Mouse (Mus musculus): ENCODE measurements around the gene Prdx1.
A peak's percentile ranks its signal among the peaks of the same experiment; 100 is the strongest.
"Not testable (repeated sequence)": the region's sequence is repeated elsewhere in the genome, so short reads cannot be mapped to it uniquely, and the experiment has no call there.

The Prdx1 gene

GRCm38 (mm10) chr4:116679141-116679540, 6.2 kb upstream of the Prdx1 start:
- no peak for DNase-seq

DNA sequence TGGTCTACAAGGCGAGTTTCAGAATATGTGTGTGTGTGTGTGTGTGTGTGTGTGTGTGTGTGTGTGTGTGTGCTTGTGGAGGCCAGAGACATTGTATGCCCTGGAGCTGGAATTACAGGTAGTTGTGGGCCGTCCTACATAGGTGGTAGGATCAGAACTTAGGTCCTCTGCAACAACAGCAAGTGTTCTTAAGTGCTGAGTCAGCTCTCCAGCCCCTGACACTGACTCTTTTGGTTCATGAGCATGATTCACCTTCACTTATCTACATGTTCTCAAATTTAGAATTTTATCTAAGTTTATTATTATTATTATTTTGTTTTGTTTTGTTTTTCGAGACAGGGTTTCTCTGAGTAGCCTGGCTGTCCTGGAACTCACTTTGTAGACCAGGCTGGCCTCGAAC, 4.8 kb upstream of the Prdx1 start:
- not testable (repeated sequence) for DNase-seq

DNA sequence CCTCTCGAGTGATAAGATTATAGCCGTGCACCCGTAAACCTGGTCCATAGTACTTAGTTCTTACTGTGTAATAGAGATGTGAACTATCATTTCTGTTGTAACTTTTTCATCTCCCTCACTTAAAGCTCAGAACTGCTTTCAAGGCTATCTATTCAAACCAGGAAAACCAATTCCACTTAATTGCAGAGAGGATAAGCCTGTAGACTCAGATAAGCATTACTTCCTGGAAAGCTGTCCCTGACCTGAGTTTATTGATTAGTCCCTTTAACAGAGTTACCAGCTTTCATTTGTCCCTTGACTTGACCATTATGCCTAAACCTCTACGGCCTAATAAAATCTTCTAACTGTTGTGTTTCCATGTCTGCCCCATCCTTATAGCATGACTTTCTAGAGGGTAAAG, 1.4 kb upstream of the Prdx1 start:
- no peak for DNase-seq

DNA sequence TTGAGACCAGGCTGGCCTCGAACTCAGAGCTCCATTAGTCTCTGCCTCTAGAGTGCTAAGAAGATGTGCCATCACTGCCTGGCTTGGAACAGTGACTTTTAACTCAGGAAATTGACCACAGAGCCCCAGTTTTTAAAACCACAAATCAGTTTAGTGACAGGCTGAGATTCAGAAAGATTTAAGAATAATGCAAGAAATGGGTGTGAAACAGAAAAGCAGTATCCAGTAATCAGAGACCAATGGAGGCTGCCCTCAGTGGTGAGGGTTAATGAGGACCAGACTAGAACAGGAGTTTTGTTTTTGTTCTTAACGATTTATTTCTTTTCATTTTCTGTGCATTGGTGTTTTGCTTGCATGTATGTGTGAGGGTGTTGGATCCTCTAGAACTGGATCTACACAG, 679 bp upstream of the Prdx1 start:
- no peak for DNase-seq

DNA sequence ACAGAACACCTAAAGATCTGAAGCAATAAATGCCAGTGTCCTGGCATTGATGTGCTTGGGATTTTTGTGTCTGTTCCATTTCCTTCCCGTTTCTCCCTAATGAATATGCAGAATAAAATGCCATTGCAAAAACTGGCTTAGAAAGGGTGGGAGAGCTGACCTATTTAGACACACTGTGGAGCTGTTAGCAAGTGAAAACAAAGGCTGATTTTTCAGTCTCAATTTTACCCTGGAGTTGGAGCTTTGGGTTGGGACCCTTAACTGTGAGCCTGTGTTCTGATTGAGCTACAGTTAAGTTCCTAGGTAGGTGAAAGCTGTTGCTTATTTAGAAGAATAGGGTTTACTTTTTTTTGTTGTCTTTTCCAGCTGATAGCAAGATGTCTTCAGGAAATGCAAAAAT, 1.7 kb downstream of the Prdx1 start:
- no peak for DNase-seq

DNA sequence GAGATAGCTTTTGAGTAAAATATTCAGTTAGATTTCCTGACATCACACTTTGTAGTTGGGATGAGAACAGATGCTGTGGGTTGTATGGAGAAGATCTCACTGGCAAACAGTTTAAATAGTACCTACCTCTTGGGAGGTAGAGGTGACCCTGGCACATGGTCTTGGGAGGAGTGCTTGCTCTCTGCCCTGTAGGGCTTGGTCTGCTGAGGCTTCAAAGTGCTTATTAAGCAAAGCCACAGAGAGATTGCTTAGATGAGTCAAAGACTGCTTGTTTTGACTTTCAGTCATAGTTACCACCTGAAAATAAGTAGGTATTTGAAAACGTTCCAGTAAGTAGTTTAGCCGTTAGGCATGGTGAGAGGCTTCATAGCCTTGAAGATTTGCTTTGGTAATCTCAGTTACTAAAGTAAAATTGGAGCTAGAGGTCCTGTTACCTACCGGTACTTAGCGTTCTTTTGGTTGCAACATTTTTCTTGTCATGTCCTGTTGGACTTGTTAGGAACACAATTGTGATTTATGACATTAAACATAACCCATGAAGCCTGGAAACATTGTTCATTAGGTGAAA, 4.0 kb downstream of the Prdx1 start:
- DNase-seq: no peak

DNA sequence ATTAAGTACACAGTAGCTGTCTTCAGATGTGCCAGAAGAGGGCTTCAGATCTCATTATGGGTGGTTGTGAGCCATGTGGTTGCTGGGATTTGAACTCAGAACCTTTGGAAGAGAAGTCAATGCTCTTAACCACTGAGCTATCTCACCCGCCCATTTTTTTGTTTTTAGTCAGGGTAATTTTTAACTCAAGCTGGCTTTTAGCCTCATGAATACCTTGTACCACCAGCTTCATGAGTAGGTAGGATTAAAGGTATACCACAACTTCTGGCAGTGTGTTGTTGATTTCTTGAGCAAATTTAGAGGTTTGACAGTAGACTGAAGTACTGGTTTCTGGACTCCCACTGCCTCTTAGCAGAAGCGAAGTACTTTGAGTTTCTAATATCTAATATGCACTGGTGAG, 6.8 kb downstream of the Prdx1 start:
- DNase-seq: no peak

- DNase-seq: no peak
These were observed 8.4 kb downstream of the Prdx1 start for GRCm38 (mm10) chr4:116693785-116694184.

DNA sequence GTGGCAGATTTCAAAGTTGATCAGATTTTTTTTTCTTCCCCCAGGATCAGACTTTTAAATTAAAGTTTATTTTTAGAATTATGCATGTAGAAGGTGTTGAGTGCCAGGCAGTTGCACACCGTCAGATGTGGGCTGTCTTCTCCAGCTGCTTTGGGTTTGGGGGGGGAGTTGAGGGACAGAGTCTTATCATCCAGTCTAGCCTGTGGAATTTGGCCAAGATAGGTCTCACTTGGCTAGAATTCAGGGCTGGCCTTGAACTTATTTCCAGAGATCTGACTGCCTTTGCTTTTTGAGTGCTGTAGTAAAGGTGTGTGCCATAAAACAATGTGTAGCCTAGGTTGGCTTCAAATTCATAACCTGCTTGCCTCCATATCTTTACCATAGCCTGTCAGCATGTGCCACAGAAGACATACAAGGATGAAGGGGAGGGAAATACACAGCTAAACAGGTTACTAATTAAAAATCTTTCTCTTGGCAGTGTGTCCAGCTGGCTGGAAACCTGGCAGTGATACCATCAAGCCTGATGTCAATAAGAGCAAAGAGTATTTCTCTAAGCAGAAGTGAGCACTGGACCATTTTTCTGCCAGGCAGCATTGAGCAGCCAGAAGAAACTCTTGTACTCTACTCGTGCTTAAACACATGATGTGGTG, 13.5 kb downstream of the Prdx1 start:
- no peak for DNase-seq

DNA sequence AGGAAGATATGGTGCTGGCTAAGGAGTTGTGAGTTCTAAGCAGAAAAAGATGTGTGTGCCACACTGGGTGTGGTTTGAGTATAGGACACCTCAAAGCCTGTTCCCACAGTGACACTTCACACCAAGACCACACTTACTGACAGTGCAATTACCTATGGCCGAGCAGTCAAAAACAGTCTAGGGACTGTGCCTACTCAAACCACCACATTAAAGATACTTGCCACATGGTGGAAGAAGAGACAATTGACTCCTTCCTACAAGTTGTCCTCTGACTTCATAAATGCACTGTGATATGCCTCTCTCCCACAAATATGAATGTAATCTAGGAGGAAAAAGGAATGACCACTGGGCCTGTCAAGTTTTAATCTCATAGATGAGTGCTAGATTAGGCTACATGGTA, 15.6 kb downstream of the Prdx1 start:
- DNase-seq: no peak

- peak; percentile 82 for DNase-seq
These were observed 18.5 kb downstream of the Prdx1 start for GRCm38 (mm10) chr4:116703804-116704203.

DNA sequence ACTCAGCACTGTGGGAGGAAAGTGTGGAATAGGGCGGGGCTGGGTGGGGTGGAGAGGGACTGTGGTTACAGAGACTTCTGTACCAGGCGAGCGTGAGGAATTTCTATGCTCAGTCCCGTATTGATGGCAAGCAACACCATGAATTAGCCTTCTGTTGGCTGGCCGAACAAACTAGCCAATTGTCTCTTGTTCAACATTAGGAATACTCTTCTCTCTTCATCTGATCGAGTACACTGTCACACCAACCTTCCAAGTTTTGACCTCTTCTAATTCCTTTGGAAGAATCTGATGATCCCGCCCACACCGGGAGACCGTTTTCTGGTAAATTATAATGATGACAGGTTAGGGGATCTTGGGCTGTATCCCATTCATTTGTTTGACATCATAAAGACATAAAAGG, 22.3 kb downstream of the Prdx1 start:
- no peak for DNase-seq

GRCm38 (mm10) chr4:116708201-116708764, 22.9 kb downstream of the Prdx1 start, which contains the start of the genes Mmachc and Ccdc163:
Gene Mmachc, minus strand, starts transcription at chr4:116708406.
Gene Ccdc163, plus strand, starts transcription at chr4:116708509.
- DNase-seq: peak; percentile 87

DNA sequence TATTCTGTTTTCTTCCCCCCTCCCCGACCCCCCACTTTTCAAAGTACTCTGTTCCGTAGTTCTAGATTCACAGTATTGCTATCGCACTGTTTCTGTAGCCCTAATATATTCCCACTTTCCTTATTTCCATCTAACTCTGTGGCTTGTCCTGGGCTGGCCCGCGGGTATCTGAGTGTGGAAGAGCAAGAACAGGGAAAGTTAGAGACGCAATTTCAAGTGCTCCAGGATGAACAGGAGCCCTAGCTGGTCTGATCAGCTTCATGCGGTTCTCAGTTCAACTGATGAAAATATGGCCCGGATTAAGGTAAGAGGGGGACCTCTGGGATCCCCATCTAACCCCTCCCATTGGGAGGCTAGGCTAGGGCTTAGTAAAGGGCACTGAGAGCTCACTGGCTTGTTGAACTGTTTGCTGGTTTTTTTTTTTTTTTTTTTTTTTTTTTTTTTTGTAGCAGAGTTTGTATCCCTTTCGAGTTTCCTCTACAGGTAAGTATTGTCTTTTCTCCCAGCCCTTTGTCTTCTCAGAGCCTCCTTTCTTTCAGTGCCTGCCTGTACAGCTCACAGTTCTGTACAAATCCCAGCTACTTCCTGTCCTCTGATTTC, 23.5 kb downstream of the Prdx1 start:
- no peak for DNase-seq

DNA sequence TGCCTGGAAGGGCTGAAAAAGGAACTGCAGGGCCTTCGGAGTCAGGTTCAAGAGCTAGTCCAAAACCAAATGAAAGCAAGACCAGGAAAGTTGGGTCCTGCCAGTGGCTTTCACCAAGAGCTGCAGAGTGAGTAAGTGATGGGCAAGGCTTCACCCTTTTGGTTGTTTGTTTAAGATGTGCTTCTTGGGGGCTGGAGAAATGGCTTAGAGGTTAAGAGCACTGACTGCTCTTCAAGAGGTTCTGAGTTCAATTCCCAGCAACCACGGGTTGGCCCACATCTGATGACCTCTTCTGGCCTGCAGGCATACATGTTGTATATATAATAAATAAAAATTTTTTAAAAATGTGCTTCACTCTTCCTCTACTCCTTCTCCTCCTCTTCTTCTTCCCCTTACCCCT, 24.8 kb downstream of the Prdx1 start:
- no peak for DNase-seq

- no peak for DNase-seq
These were observed 27.2 kb downstream of the Prdx1 start for GRCm38 (mm10) chr4:116712536-116712935.

DNA sequence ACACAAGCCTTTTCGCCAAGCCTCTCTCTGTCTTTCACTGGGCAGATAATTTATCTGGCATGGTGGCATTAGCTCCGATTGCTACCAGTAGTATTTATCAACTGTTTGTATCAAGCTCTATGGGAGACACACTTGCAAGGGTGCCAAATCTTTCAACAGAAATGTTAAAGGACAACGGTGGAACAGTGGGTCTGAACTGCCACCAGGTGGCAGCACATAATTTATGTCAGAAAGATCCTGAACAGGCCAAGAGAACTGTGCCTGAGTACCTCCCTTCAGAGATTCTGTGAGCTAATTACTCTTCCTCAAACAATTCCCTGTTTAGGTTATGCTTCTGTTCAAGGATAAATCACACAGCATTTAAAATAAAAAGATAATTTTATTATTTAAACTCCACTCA, 34.1 kb downstream of the Prdx1 start:
- DNase-seq: peak; percentile 62

- DNase-seq: peak; percentile 88
These were observed 35.2 kb downstream of the Prdx1 start, which contains the start of gene Tesk2 for GRCm38 (mm10) chr4:116720343-116721097. Gene Tesk2, plus strand, starts transcription at chr4:116720948.

GRCm38 (mm10) chr4:116721098-116721628, 35.8 kb downstream of the Prdx1 start:
- DNase-seq: no peak

GRCm38 (mm10) chr4:116722230-116722629, 36.9 kb downstream of the Prdx1 start:
- no peak for DNase-seq

DNA sequence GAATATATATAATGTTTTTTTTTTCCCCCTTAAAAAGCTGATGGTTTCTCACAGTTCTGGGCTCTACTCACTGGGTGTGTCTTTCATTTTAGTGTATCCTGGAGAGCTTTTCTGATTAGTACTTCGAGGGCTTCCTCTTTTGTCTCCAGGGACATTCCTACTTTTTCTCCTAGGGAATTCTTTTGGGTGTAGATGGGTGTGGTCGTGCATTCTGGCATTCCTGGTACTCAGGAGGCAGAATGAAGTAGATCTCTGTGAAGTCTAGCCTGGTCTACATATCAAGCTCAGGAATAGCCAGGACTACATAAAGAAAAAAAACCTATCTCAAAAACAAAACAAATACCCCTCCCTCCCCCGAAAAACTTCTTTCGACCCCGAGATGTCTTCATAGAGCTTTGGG, 40.1 kb downstream of the Prdx1 start:
- DNase-seq: no peak

- no peak for DNase-seq
These were observed 42.1 kb downstream of the Prdx1 start for GRCm38 (mm10) chr4:116727401-116727800.

DNA sequence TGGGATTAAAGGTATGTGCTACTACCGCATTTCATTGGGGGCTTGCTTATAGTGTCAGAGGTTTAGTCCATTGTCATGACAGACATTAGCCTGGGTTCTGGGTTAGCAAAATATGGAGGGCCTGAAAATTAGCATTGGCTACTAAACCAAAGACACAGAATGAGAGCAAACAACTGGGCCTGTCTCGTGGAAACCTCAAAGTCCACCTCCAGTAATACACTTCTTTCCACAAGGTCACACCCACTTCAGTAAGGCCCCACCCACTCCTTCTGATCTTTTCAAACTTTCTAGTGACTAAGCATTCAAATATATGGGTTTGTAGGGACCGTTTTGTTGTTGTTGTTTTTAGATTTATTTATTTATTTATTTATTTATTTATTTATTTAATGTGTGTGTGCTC, 44.2 kb downstream of the Prdx1 start:
- no peak for DNase-seq

All from thymus, postnatal 25 days (tissue).